Mouse (Mus musculus): ENCODE measurements at regions not wholly inside any gene's neighbourhood (a gene's known extent, or its start where the extent isn't known, plus 50 kb on each side); places are given as distances from the start of the nearest gene placed in this dataset.

DNA sequence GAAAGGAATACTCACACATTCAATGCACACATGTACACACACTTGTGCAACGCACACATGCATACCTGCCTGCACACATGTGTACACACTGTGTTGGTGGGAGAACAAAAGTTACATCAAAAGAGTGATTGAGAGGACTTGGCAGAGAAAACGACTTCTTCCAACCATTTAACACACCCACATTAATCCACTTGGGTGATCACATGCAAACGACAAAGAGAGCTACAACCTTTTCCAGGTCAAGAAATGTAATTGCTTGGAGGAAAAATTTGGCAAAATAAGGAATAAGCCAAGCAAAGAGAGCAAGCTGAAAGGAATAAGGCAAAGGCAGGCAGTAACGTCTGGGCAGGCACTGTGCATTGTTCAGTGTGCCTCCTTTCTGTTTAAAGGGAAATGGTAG lies 67.3 kb downstream of the C1d start:
- no peak for DNase-seq (ENCODE audit: low spot score)

DNA sequence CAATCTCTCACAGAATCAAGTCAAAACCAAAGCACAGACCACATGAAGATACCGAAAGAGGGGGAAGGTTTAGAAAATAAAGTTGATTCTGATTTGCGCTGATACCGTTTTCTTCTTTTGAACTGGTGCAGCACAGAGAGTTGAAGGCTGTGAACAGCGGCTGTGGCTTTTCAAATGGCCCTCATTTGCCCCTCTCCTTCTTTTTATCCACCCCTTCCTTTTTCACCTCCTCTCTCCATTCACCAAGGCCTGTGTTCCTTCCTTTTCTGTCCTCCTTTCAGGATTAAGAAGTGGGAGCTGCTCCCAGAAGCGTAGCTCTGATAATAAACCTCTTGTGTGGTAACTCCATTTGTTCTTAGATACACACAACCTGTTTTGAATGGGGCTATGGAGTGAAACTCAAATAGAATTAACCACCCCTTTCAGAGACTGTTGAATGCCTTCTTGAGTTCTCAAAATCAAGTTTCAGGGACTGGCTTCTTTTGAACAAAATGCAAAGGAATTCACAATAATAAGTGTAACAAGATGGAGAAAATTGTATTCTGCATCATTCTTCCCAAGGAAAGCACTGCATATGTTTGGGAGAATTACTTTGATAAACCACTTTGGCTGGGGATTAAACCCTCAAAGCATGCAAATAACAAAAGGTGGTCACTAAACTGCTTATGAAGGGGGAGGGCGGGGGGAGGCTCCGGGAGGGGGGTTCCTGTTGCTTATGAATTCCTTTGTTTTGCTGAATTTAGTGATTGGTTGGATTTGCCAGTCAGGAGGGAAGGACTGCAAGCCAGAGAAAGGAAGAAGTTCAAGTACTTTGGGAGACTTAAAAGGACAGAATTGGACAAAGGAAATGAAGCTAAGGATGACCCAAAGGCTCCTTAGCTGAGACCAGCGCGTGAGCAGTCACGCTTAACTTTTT lies 68.6 kb downstream of the C1d start:
- DNase-seq (ENCODE audit: low spot score) = no peak

DNA sequence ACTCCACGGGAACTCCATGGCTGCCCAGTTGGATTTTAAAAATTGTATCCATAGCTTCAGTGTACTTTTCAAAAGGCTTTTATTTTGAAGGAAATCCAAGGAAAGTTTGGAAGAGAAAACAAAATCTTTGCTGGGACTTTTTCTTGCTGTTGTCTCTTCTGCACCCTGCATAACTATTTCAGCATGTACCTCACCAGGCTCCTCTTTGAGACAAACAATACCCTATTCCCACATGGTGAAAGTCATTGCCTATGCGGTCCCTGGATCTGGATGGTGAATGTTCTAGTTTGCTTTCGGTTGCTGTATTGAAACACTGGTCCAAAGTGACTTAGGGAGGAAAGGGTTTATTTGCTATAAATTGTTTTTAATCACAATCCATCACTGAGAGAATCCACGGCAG lies 69.3 kb downstream of the C1d start:
- DNase-seq (ENCODE audit: low spot score) = no peak

DNA sequence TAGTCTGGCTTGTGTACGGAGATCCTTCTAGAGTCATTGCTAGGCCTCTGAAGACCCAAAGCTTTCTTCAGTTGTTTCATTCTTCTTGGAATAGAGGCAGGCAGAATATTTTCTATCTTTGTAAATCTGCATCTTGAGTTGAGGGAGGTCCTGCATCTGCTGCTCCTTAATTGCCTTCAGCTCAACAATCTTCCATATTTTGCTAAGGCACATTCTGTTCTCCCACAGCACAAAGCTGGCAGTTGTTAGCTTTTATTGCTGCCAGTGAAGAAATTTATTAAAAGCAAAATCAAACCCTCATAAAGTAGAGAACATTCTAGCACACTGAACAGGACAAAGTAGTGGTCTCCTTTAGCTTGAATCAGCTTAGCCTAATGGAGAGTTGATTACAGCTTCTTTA lies 94.1 kb downstream of the C1d start:
- DNase-seq (ENCODE audit: low spot score) = no peak

DNA sequence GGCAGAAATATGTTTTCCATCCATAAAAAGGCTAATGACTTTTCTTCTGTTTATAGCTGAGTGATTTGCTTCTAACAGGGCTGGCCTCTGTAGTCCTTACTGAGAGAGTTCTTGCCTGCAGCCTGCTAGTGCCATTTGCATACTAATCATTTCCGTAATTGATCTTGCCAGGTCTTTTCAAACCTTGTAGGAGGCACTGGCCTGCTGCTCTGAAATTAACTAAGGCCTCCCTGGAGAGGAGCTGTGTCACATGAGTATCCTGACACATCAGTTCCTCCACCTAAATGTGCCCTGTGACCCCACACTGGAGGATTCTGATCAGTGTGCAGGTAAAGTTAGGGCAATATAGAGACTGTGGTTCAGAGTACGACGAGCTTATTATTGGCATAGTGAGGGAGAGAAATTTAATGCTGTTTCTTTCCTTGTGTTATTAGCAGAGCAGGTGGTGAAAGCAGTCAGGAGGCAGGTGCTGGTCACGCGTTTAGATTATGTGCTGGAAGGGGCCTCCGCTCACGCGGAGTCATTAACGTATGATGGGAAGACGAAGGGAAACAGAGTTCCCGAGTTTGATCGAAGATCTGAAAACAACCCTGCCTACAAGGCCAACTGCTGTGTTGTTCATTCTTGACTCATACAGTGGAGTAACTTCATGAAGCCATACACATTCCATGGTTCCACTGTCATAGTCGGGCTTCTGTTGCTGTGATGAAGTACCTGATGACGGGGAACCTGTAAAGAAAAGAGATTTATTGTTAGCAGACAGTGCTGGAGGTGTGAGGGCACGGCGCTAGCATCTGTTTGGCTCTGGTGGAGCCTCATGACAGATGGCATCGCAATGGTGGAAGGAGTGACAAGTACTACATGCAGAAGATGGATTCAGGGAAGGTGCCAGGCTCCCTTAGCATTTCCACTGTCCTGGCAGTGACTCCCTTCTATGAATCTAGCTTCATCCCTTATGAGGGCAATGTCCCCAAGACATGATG lies 95.1 kb downstream of the C1d start:
- DNase-seq (ENCODE audit: low spot score) = peak; percentile 7

DNA sequence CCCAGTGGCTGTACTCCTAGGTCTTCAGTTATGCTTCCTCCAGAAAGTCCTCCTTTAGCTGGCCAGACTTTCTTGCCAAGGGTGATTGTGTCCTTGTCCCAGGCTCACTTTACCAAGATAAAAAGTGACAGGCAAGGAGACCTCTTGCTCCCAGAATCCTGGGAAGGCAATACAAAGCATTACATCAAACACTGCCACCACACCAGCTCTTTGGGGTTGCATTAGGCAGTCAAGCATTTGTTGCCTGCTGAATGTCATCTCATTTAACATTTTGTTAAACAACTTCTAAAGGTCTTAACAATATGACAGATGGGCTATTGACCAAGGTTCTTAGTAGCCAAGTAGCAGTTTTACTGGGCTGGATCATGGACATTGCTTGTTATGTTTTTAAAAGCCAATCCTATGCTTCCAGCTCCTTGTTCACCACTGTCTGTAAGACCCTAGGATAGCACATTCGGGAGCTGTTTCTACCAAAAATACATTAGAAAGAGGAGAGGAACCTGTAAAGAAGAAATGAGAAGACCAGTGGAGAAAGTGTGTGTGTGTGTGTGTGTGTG lies 102.4 kb downstream of the C1d start:
- DNase-seq (ENCODE audit: low spot score) = no peak

DNA sequence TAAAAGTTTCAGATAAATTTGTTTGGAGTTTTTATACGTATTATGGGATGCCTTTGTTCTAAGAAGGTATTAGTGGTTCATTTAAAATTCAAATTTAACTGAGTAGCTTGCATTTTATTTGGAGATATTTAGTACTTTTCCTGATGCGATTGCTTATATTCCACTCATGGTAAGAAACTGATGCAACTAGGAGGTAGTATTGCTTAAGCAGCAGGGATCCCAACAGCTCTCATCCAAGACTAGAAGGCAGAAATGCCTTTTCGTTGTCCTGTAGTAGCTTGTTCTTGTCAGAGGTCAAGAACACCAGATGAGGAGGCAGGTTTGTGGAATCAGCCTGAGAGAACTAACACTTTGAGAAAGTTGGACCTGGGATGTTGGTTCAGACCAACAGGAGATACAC lies 120.5 kb downstream of the C1d start:
- no peak for DNase-seq (ENCODE audit: low spot score)

DNA sequence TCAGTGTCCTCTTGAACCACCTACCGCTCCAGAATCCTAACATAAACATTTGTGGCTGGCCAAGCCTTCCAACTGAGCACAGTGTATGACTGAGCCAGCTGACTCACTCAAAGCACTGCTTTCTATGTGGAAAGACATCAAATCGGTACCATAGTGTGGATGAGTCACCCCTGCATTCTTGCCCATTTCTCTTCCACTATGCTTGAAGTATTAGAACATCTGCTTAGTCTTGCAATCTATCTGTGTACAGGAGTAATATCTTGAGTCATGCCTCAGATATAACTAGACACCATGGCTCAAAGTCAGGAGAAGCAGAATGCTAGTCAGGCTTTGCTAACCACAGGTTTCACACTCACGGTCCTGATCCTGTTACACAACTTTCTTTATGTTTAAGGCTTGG lies 129.4 kb downstream of the C1d start:
- no peak for DNase-seq (ENCODE audit: low spot score)

DNA sequence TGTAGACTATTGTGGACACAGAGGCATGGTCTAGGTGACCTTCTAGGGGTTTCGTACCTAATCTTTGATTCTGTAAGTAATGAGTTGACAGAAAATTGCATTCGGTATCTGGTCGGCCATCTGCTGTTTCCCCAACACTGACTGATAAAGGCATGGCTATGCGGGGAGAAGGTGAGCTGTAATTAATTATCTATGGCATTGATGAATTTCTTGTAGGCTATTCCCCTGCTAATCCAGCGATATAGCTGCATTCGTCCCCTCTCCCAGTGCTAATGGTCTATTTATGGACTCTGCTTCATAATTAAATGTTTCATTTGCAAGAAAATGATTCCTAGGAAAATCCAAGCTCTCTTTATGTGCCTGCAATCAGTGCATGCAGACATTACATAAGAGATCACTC lies 136.5 kb downstream of the C1d start:
- no peak for DNase-seq (ENCODE audit: low spot score)

DNA sequence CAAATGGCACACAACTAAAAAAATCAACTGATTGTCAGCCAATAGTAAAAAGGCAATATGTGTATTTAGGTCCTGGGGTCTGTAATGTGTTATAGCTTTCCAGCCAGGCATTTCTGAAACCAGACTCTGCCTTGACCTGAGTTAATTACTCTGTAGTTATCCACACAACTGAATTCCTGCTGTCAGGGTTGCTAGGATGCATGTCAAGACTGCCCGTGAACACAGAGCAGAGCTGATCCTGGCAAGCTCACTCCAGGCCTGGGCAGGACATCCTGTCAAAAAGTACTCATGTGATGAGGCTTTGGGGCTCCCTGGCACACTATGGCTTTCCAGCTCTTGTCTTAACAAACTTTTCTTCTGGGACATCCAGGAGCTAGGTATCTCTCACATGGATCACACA lies 157.2 kb downstream of the C1d start:
- no peak for DNase-seq (ENCODE audit: low spot score)

DNA sequence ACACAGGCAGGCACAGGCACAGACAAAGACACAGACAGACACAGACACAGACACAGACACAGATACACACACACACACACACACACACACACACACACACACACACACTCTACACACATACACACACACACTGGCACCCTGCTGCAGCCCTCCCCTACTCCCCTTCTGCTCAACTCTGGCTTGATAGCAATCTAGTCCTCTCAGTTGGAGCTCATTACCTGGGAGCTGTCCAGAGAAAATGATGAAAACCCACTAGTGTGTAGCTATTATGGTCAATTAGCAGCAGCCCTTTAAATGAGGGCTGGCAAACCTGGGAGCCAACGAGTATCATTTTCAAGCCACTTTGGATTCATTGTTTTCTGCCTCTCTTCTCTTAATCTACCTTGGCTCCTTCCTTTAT lies 157.8 kb downstream of the C1d start:
- DNase-seq (ENCODE audit: low spot score) = no peak

DNA sequence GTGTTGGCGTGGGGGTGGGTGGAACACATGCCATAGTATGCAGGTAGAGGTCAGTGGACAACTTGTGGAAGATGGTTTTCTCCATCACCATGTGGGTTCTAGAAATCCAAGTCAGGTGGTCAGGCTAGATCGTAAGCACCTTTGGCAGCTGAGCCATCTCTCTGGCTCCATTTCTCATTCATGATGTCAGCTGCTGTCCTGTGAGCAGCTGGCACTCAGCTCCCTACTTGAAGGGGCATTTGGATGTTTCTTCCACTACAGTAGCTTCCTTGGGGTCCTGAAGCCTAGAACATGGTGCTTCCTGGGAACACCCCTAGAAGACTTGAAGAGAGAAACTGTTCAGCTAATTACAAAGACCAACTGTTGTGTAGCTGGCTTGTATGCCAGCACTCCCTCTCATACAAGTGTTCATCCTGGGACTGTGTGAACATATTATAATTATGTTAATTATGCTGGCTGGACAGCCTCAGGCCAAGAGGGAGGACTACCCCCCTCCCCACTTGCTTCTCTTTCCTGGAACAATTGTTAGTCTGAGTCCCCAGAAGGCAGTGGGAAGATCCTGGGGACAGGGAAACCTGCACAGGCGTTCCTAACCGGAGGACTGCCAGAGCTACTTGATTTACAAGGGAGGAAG lies 160.4 kb downstream of the C1d start:
- DNase-seq (ENCODE audit: low spot score) = no peak

DNA sequence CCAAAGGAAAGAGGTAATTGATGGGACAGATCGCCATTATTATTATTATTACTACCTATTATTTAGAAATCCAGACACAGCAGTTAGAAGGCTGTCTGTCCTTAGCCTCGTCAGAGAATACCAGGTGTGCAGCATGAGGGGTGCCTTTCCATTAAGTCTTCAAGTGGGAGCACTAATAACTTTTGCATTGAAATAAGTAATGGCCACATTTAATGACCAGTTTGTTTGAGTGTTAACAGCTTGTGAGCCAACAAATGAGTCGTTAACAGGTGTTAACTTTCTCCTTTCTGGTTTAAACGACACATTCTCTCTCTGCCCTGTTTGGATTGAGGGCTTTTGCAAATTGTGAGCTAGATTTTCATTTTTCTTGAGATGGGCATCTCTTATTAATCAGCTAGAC lies 184.8 kb downstream of the C1d start:
- DNase-seq (ENCODE audit: low spot score) = no peak

DNA sequence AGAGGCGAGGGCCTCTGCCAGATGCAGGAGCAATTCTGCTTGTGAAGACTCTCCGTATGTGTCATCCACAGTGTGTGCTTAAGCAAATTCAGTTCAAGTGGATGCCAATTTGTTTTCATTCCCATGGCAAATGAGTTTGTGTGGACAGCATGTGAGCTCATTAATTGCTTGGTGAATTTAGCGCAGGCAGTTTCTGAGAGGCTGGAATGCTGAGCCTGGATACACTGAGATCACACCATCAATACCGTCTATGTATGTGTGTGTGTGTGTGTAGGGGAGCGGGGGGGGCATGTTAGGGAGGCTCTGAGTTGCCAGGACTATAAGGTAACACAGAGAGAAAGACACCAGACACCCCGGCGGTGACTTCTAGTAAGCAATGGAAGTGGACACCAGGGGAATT lies 191.9 kb downstream of the C1d start:
- DNase-seq (ENCODE audit: low spot score) = no peak

DNA sequence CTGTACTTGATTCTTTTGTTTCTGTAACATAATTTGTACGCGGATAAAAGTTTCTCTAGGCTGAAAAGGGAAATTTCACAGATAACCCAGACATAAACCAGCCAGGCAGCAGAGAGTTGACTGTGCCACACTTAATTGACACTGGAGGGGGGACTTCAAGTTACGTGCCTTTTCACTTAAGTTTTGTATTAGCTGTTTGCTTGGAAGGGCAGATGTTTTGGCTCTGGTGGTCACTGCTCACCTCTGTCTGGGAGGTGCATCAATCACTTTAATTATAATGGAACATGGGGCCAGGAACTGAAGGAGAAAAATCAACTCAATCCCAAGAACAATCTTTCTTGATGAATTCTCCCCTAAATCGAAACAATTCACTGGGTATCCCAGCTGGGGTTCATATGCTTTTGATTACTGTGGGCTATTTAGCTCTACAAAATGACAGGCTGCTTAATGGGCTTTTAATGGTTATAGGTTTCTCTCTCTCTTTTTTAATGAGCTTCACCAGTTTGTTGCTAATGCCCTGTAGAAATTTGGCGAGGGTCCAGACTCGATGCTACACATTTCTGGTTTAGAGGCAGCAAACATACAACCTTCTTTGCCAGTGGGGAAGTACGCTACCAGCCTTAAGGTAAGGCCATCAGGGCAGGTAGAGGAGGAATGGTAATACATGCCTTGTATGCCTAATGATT lies 193.1 kb downstream of the C1d start:
- no peak for DNase-seq (ENCODE audit: low spot score)

DNA sequence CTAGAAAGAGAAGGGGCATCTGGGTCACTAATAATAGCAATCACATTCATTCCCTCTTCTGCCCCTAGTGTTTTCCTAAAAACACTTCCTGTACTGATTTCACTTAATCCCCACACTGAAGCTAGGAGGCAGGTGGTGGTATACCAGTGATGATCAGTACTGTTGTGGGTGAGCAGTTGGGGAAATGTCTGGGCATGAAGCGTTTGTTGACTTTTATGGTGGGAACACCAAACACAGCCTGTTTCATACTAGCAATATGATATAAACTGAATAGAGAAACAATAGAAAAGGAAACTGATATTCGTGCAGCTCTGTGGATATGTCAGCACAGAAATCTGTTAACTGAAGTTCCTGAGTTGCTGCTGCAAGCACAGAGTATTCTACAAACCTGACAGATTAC lies 194.1 kb downstream of the C1d start:
- no peak for DNase-seq (ENCODE audit: low spot score)

DNA sequence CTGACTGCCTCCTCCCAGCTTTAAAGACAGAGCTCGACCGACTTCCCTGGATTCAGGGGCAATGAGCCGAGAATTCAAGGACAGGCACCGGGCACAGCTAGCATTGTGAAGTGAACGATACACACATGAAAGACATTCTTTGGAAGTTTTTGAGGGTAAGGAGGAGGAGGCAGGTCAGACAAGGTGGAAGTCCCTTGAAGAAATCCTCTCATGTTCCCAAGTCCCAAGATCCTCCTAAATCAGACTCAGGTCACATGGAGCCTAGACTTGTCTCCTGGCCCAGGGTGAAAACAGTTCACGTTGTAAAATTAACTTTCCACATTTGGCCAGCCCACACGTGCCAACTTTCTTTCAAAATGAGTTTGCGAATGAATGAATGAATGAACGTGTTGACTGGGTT lies 196.2 kb downstream of the C1d start:
- DNase-seq (ENCODE audit: low spot score) = no peak

DNA sequence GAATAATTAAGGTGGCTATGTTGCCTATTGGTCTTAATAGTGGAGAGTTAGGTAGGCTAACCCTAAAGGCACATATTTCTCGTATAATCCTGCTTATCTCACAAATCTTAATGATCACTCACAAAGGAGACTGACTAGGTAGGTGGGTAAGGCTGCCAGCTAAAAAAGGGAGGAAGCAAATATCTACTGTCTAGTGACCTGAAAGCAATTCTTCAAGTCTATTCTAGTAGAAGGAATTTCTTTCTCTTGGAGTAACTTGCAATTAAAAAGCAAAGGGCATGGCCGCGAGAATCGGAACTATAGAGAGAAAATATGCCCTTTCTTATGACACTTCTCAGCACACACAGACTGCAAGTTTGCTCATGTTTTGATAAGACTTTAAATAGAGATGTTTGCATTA lies 201.6 kb downstream of the C1d start:
- no peak for DNase-seq (ENCODE audit: low spot score)

DNA sequence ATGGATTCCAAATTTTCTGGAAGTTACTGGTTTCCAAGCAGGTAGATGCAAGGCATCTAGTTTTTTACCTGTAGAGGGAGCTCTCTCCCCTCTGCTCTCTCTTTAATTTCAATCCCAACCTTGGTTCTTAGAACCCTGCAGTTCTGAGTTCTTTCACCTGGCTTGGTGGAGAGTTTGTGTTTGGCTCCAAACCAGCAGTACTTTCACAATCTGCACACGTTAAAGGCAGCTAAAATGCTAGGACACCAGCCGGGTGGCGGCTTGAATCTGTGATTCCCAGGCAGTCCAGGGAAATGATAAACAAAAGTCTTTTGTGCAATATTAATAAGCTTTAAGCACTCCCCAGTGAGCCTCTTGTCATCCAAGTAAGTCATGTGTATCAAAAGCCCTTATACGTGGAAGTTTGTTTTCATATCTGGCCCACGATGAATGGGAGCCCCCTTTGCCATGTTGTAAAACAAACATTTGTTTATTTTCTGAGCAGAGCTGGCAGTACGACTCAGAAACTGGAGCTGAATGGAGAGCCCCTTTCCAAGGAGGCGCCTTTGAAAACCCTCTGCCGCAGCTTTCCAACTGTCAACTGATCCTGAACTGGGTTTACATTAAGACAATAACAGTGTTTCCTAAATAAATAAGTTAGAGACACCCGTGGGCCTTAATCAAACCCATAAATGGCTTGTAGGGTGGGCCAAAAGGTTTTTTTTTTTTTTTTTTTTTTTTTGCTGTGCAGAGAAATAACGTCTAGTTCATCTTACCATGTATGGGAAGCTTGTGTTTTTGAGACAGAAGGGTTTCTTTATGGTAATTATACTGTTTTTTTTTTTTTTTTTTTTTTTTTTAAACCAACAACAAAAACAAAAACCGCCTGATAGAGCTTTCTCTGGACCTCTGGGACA lies 202.9 kb downstream of the C1d start:
- DNase-seq (ENCODE audit: low spot score) = peak; percentile 8

DNA sequence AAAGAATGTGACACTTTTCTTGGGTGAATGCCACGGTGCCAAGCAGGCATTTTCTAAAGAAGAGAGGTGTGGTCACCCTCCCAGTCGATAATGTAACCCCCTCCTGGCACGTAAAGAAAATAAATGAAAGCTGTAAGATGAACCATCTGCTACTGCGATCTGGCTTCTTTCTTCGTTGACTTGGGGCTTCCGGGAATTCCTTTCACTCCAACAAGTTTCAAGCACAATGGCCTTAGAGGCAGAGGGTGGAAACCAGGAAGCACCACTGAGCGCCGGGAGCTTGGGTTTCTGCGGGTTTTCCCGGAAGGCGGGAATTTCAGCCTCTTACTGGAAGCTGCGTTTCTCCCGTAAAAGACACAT lies 203.5 kb downstream of the C1d start:
- DNase-seq (ENCODE audit: low spot score) = no peak

DNA sequence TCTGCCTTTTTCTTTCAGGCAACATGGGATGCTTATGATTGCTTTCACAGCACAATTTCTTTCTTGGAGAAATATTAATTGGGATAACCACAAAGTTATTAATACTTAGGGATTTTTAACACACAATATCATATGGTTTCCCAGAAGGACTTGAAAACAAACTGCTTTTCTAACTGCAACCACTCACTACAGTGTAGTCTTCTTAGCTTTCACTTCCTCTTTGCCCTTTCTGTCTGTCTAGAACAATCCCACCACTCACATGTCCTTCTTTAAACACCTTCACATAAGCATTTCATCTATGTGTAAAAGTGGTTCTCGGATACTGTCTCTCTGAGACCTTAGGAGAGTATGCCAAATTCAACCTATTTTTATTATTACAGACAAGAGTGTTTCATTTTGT lies 204.3 kb downstream of the C1d start:
- no peak for DNase-seq (ENCODE audit: low spot score)
